Mouse (Mus musculus) mammary gland, adult 2 months (tissue): ENCODE results near the gene Rhbdl3. TPM values are rescaled to one million over a fixed set of nuclear protein-coding genes. Genes with fewer than 3 reads are reported as not detected.

Experiments
- polyA plus RNA-seq: library from polyadenylated mRNA; depleted of rRNA; stranded (reverse); fragments of >200 nt; gene quantifications from 2 replicates; pipeline ENCODE4 v1.2.3, GENCODE M21; 2012; ENCODE audit warnings: low replicate concordance; rRNA removed

Rhbdl3 gene
- 4.5 and 5.5 TPM in 2 replicates for polyA plus RNA-seq

GRCm38 (mm10) chr11:80300551-80301315, at the start of gene Rhbdl3:
Gene Rhbdl3 (plus strand): TSS chr11:80300912.

GRCm38 (mm10) chr11:80377712-80378451, 77.2 kb downstream of the Rhbdl3 start, which contains the start of gene 5730455P16Rik:
Gene 5730455P16Rik (minus strand): TSS chr11:80378034.

GRCm38 (mm10) chr11:80383019-80383625, 82.4 kb downstream of the Rhbdl3 start, which contains the start of gene Zfp207:
Gene Zfp207 (plus strand): TSS chr11:80383279.

Other genes starting within 250 kb of the Rhbdl3 start
- gene Crlf3, start 219.9 kb upstream of the Rhbdl3 start, polyA plus RNA-seq = 19.7 and 21.1 TPM in 2 replicates
- 0.30 and 0.59 TPM in 2 replicates for gene Atad5, start 211.5 kb upstream of the Rhbdl3 start, polyA plus RNA-seq
- 2.3 and 7.3 TPM in 2 replicates for gene Tefm, start 158.7 kb upstream of the Rhbdl3 start, polyA plus RNA-seq
- gene Adap2, start 146.8 kb upstream of the Rhbdl3 start, polyA plus RNA-seq = 7.7 and 13.2 TPM in 2 replicates
- 8.7 and 9.3 TPM in 2 replicates for gene Rnf135, start 117.1 kb upstream of the Rhbdl3 start, polyA plus RNA-seq
- 7.2 and 22.4 TPM in 2 replicates for gene Rhot1, start 91.9 kb upstream of the Rhbdl3 start, polyA plus RNA-seq
- 5.4 and 5.8 TPM in 2 replicates for gene 5730455P16Rik, start 77.1 kb downstream of the Rhbdl3 start, polyA plus RNA-seq
- 79.5 and 141 TPM in 2 replicates for gene Zfp207, start 82.4 kb downstream of the Rhbdl3 start, polyA plus RNA-seq
- gene Psmd11, start 127.7 kb downstream of the Rhbdl3 start, polyA plus RNA-seq = 36.4 and 56.7 TPM in 2 replicates
- 1.2 and 3.4 TPM in 2 replicates for gene Cdk5r1, start 176.1 kb downstream of the Rhbdl3 start, polyA plus RNA-seq